Mouse (Mus musculus): ENCODE data around the gene Tmem189. TPM values are rescaled to one million over a fixed set of nuclear protein-coding genes. Genes with fewer than 3 reads are reported as not detected.
A peak's percentile ranks its signal among the peaks of the same experiment; 100 is the strongest.

Tmem189 gene
- polyA plus RNA-seq, 1 experiment from 2014 or later, result 64.6 TPM

- DNase-seq (ENCODE audit: low spot score) (peak; percentile 95), ATAC-seq (replicated peaks; ENCODE audit: low FRiP score, low read depth) (peak; percentile 67)
- WGBS, result 21% methylated on average over 10 of the region's 10 CpGs
- Histone ChIP-seq H3K9me3 (replicated peaks; ENCODE audit: low read length) (no peaks in the 10 kb centered on the region), H3K27ac (peak overlapping the region; percentile 82), H3K4me3 (replicated peaks; ENCODE audit: low read depth, low read length) (no peak overlapping the region), H3K36me3 (ENCODE audit: insufficient read depth, low read length) (no peaks in the 10 kb centered on the region), H3K4me1 (replicated peaks; ENCODE audit: insufficient read depth, low read length) (peaks cover 37% of the 10 kb centered on the region), H3K27me3 (ENCODE audit: insufficient read depth, low read length) (no peaks in the 10 kb centered on the region), H3K4me2 (ENCODE audit: low read length) (no peak overlapping the region), H3K9ac (ENCODE audit: low read depth, low read length) (no peak overlapping the region)
- peak; percentile 44; the same call in 1 of the 2 replicates for TF ChIP-seq CTCF (IDR thresholded peaks at IDR 0.05; ENCODE audit: low read depth)
Measured at GRCm38 (mm10) chr2:167594444-167594934, 95.1 kb downstream of the Tmem189 start.

GRCm38 (mm10) chr2:167593551-167594250, 95.9 kb downstream of the Tmem189 start:
- DNase-seq (ENCODE audit: low spot score), result no peak
- Histone ChIP-seq H3K4me3 (replicated peaks; ENCODE audit: low read depth, low read length) (no peak overlapping the region), H3K27me3 (ENCODE audit: insufficient read depth, low read length) (no peaks in the 10 kb centered on the region), H3K4me2 (ENCODE audit: low read length) (no peak overlapping the region), H3K27ac (peak overlapping the region; percentile 82), H3K36me3 (ENCODE audit: insufficient read depth, low read length) (no peaks in the 10 kb centered on the region), H3K9me3 (replicated peaks; ENCODE audit: low read length) (no peaks in the 10 kb centered on the region), H3K9ac (ENCODE audit: low read depth, low read length) (no peak overlapping the region), H3K4me1 (replicated peaks; ENCODE audit: insufficient read depth, low read length) (peaks cover 44% of the 10 kb centered on the region)
- WGBS, result 72% methylated on average over 4 of the region's 4 CpGs
- TF ChIP-seq CTCF (IDR thresholded peaks at IDR 0.05; ENCODE audit: low read depth), result no peak
- ATAC-seq (replicated peaks; ENCODE audit: low FRiP score, low read depth), result no peak

Small RNAs within 50 kb of the gene (microRNA-seq; reads per million reads assigned to microRNA genes)
- not detected for gene Gm22355

Other genes starting within 250 kb of the Tmem189 start
- gene Rnf114, start 197.2 kb downstream of the Tmem189 start, polyA plus RNA-seq (2015; fragmentation: Nextera tagmentation; extraction: Ambion mirVana), result 77.0 and 78.7 TPM in 2 replicates
- gene Spata2, start 196.9 kb downstream of the Tmem189 start, polyA plus RNA-seq (2015; fragmentation: Nextera tagmentation; extraction: Ambion mirVana), result 14.3 and 15.5 TPM in 2 replicates
- 33.9 and 36.1 TPM in 2 replicates for gene Snai1, start 151.6 kb downstream of the Tmem189 start, polyA plus RNA-seq (2015; fragmentation: Nextera tagmentation; extraction: Ambion mirVana)
- 256 and 262 TPM in 2 replicates for gene Ube2v1, start 57.7 kb downstream of the Tmem189 start, polyA plus RNA-seq (2015; fragmentation: Nextera tagmentation; extraction: Ambion mirVana)
- 11.2 and 12.6 TPM in 2 replicates for gene Gm20431, start 28.3 kb downstream of the Tmem189 start, polyA plus RNA-seq (2015; fragmentation: Nextera tagmentation; extraction: Ambion mirVana)
- 13.0 and 22.2 TPM in 2 replicates for gene Cebpb, start 907 bp downstream of the Tmem189 start, polyA plus RNA-seq (2015; fragmentation: Nextera tagmentation; extraction: Ambion mirVana)
- gene Ptpn1, start 242.2 kb upstream of the Tmem189 start, polyA plus RNA-seq (2015; fragmentation: Nextera tagmentation; extraction: Ambion mirVana), result 54.2 and 65.2 TPM in 2 replicates